Mouse (Mus musculus): ENCODE data around the gene Zfpl1. TPM values are rescaled to one million over a fixed set of nuclear protein-coding genes. Genes with fewer than 3 reads are reported as not detected.

The Zfpl1 gene
- polyA plus RNA-seq, 1 experiment = 66.9 TPM

DNA sequence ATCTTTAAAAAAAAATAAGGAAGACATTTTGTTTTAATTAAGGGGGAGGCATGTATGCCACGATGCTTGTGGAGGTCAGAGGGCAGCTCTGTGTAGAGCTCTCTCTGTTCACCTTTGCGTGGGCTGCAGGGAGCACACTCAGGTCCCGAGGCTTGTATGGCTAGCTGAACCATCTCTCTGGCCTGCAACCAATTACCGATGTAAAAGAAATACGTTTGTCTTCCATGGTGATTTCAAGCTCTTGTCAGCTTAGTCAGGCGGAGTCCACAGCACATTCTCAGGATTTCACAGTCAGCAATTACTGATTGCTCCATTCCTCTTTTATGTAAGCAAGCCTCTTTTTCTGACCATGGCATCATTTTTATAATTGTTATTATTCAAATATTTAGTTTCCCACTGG, 16.4 kb upstream of the Zfpl1 start:
- no peak for DNase-seq (ENCODE audit: low read depth in 1 of 2, low spot score in 2 of 2)
- Histone ChIP-seq H3K27me3 (ENCODE audit: control insufficient read depth, insufficient read depth, low read length) (no peaks in the 10 kb centered on the region), H3K4me1 (ENCODE audit: control insufficient read depth, insufficient read depth, insufficient read length) (no peaks in the 10 kb centered on the region), H3K36me3 (ENCODE audit: control insufficient read depth, insufficient read depth, low read length) (no peaks in the 10 kb centered on the region), H3K27ac (ENCODE audit: insufficient read depth, low read length) (no peak overlapping the region), H3K4me3 (ENCODE audit: extremely low read depth, insufficient read depth, insufficient read length) (no peak overlapping the region)
- TF ChIP-seq POLR2A (IDR thresholded peaks at IDR 0.05; ENCODE audit: low read depth, low read length) (no peak), CTCF (IDR thresholded peaks at IDR 0.05; ENCODE audit: extremely low read depth, insufficient read depth, insufficient read length, insufficient replicate concordance) (no peak)
- 90% methylated on average over 6 of the region's 6 CpGs for WGBS

- Histone ChIP-seq H3K36me3 (ENCODE audit: control insufficient read depth, insufficient read depth, low read length) (no peaks in the 10 kb centered on the region), H3K4me1 (ENCODE audit: control insufficient read depth, insufficient read depth, insufficient read length) (no peaks in the 10 kb centered on the region), H3K27me3 (ENCODE audit: control insufficient read depth, insufficient read depth, low read length) (no peaks in the 10 kb centered on the region), H3K4me3 (ENCODE audit: extremely low read depth, insufficient read depth, insufficient read length) (no peak overlapping the region), H3K27ac (ENCODE audit: insufficient read depth, low read length) (no peak overlapping the region)
- DNase-seq (ENCODE audit: low read depth in 1 of 2, low spot score in 2 of 2) = no peak
- WGBS = 75% methylated on average over 3 of the region's 3 CpGs
- TF ChIP-seq POLR2A (IDR thresholded peaks at IDR 0.05; ENCODE audit: low read depth, low read length) (no peak), CTCF (IDR thresholded peaks at IDR 0.05; ENCODE audit: extremely low read depth, insufficient read depth, insufficient read length, insufficient replicate concordance) (no peak)
These were observed 13.1 kb upstream of the Zfpl1 start for GRCm38 (mm10) chr19:6097847-6098246.

GRCm38 (mm10) chr19:6094119-6094518, 9.4 kb upstream of the Zfpl1 start, which contains the start of gene AC131692.1:
Gene AC131692.1 (plus strand): TSS chr19:6094419.
- DNase-seq (ENCODE audit: low read depth in 1 of 2, low spot score in 2 of 2) = no peak
- WGBS = 95% methylated on average over 7 of the region's 7 CpGs
- Histone ChIP-seq H3K36me3 (ENCODE audit: control insufficient read depth, insufficient read depth, low read length) (no peaks in the 10 kb centered on the region), H3K4me1 (ENCODE audit: control insufficient read depth, insufficient read depth, insufficient read length) (no peaks in the 10 kb centered on the region), H3K4me3 (ENCODE audit: extremely low read depth, insufficient read depth, insufficient read length) (no peak within 1 kb of the TSS), H3K27ac (ENCODE audit: insufficient read depth, low read length) (no peak within 1 kb of the TSS), H3K27me3 (ENCODE audit: control insufficient read depth, insufficient read depth, low read length) (no peaks in the 10 kb centered on the region)
- TF ChIP-seq POLR2A (IDR thresholded peaks at IDR 0.05; ENCODE audit: low read depth, low read length) = no peak
- TF ChIP-seq CTCF (IDR thresholded peaks at IDR 0.05; ENCODE audit: extremely low read depth, insufficient read depth, insufficient read length, insufficient replicate concordance) = no peak

DNA sequence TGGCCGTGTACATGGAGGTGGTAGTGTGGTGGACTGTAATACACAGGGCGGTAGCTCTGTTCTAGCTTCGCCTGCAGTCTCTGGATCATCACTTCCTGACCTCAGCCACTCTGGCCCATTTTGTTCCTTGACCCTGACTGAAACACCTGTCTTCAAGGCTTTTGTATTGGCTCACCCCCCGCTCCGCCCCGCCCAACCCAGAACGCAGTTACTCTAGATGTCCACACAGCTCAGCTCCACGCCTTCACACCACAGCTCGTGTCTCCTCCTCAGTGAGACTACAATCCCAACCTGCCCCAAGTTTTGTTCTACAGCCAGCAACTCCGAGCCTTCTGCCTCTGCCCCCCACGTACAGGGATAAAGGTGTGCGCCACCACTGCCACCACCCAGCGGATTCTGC, 4.1 kb upstream of the Zfpl1 start:
- H3K4me1 ChIP-seq (ENCODE audit: control insufficient read depth, insufficient read depth, insufficient read length) = peaks cover 3% of the 10 kb centered on the region; the same call in 1 of the 2 replicates
- no peaks in the 10 kb centered on the region for H3K27me3 ChIP-seq (ENCODE audit: control insufficient read depth, insufficient read depth, low read length)
- H3K27ac ChIP-seq (ENCODE audit: insufficient read depth, low read length) = no peak overlapping the region
- no peak for TF ChIP-seq POLR2A (IDR thresholded peaks at IDR 0.05; ENCODE audit: low read depth, low read length)
- no peak for TF ChIP-seq CTCF (IDR thresholded peaks at IDR 0.05; ENCODE audit: extremely low read depth, insufficient read depth, insufficient read length, insufficient replicate concordance)
- no peak overlapping the region for H3K4me3 ChIP-seq (ENCODE audit: extremely low read depth, insufficient read depth, insufficient read length)
- no peak for DNase-seq (ENCODE audit: low read depth in 1 of 2, low spot score in 2 of 2)
- H3K36me3 ChIP-seq (ENCODE audit: control insufficient read depth, insufficient read depth, low read length) = no peaks in the 10 kb centered on the region
- 96% methylated on average over 13 of the region's 13 CpGs for WGBS

DNA sequence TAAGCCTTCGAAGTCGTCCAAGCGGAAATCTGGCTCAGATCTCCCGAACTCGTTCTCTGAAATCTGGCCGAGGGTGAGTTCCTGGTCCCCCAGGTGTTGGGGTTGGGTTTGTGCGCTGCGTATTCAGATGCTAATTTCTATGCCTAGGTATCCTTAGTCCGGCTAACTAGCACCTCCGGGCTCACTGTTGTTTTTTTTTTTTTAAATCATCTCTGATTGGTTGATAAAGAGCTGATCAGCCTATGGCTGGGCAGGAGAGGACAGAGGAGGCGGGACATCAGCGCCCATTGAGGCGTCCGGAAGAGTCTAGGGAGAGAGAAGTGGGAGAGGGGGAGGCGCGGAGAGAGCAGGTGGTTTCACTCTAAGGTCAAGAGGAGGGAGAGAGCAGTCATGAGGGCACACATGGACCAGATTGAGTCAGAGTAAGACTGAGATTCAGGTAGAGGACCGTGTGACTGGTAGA, 692 bp upstream of the Zfpl1 start:
- peak overlapping the region; percentile 62 for H3K4me3 ChIP-seq (ENCODE audit: extremely low read depth, insufficient read depth, insufficient read length)
- peaks cover 4% of the 10 kb centered on the region; the same call in 1 of the 2 replicates for H3K4me1 ChIP-seq (ENCODE audit: control insufficient read depth, insufficient read depth, insufficient read length)
- no peak for TF ChIP-seq CTCF (IDR thresholded peaks at IDR 0.05; ENCODE audit: extremely low read depth, insufficient read depth, insufficient read length, insufficient replicate concordance)
- TF ChIP-seq POLR2A (IDR thresholded peaks at IDR 0.05; ENCODE audit: low read depth, low read length) = no peak
- H3K36me3 ChIP-seq (ENCODE audit: control insufficient read depth, insufficient read depth, low read length) = peaks cover 14% of the 10 kb centered on the region
- DNase-seq (ENCODE audit: low read depth in 1 of 2, low spot score in 2 of 2) = peak in 1 of 2 experiments; percentile 62
- under 1% methylated on average over 17 of the region's 17 CpGs for WGBS
- no peaks in the 10 kb centered on the region for H3K27me3 ChIP-seq (ENCODE audit: control insufficient read depth, insufficient read depth, low read length)
- no peak overlapping the region for H3K27ac ChIP-seq (ENCODE audit: insufficient read depth, low read length)

DNA sequence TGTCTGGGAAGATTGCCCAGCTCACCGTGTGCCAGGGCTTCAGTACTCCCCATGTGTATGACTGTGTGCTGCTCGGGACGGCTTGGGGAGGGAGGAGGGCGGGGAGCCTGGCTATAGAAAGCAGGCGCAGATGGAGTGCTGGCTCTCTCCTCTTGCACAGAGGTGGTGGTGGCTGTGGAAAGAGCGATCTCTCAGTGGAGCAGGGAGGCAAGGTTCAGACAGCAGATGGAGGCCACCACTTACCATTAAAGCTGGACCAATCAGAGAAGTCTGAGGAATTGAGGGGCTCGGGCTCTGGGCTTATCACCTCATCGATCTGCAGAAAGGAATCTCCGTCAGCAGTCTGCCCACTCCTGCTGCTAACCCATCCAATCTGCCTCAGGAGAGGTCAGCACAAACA, 2.6 kb downstream of the Zfpl1 start, which contains the start of gene Gm28374:
TSS of gene Gm28374 (minus strand) at position 101 of the 400 bp plus-strand sequence.
- no peaks in the 10 kb centered on the region for H3K27me3 ChIP-seq (ENCODE audit: control insufficient read depth, insufficient read depth, low read length)
- no peak within 1 kb of the TSS for H3K27ac ChIP-seq (ENCODE audit: insufficient read depth, low read length)
- 93% methylated on average over 9 of the region's 9 CpGs for WGBS
- peaks cover 4% of the 10 kb centered on the region; the same call in 1 of the 2 replicates for H3K4me1 ChIP-seq (ENCODE audit: control insufficient read depth, insufficient read depth, insufficient read length)
- no peak for TF ChIP-seq POLR2A (IDR thresholded peaks at IDR 0.05; ENCODE audit: low read depth, low read length)
- no peak for TF ChIP-seq CTCF (IDR thresholded peaks at IDR 0.05; ENCODE audit: extremely low read depth, insufficient read depth, insufficient read length, insufficient replicate concordance)
- H3K4me3 ChIP-seq (ENCODE audit: extremely low read depth, insufficient read depth, insufficient read length) = no peak within 1 kb of the TSS
- DNase-seq (ENCODE audit: low read depth in 1 of 2, low spot score in 2 of 2) = no peak
- H3K36me3 ChIP-seq (ENCODE audit: control insufficient read depth, insufficient read depth, low read length) = peaks cover 16% of the 10 kb centered on the region

- DNase-seq (ENCODE audit: low read depth in 1 of 2, low spot score in 2 of 2) = no peak
- Histone ChIP-seq H3K4me3 (ENCODE audit: extremely low read depth, insufficient read depth, insufficient read length) (no peak within 1 kb of the TSS), H3K4me1 (ENCODE audit: control insufficient read depth, insufficient read depth, insufficient read length) (peaks cover 11% of the 10 kb centered on the region; the same call in 1 of the 2 replicates), H3K27me3 (ENCODE audit: control insufficient read depth, insufficient read depth, low read length) (no peaks in the 10 kb centered on the region), H3K36me3 (ENCODE audit: control insufficient read depth, insufficient read depth, low read length) (peaks cover 16% of the 10 kb centered on the region), H3K27ac (ENCODE audit: insufficient read depth, low read length) (no peak within 1 kb of the TSS)
- WGBS = 91% methylated on average over 12 of the region's 12 CpGs
- TF ChIP-seq CTCF (IDR thresholded peaks at IDR 0.05; ENCODE audit: extremely low read depth, insufficient read depth, insufficient read length, insufficient replicate concordance) (no peak), POLR2A (IDR thresholded peaks at IDR 0.05; ENCODE audit: low read depth, low read length) (no peak)
These were observed 4.7 kb downstream of the Zfpl1 start, which contains the start of gene Tmem262 for GRCm38 (mm10) chr19:6079983-6080480. Gene Tmem262 (plus strand): TSS chr19:6080033.
